Mouse (Mus musculus) thymus, adult 2 months (tissue): ENCODE results near the gene Sema3a. TPM values are rescaled to one million over a fixed set of nuclear protein-coding genes. Genes with fewer than 3 reads are reported as not detected.

Experiments used
- DNase-seq: peaks from one replicate; pipeline ENCODE4 v3.0.0; 2021
- H3K27ac ChIP-seq: fragments of 200-500 bp; 2 replicates; pipeline ENCODE4 v1.5.1; 2012; ENCODE audit warnings: low read length, control low read depth; ENCODE audit not compliant: control insufficient read depth, insufficient read depth
- H3K27me3 ChIP-seq: fragments of 200-500 bp; 2 replicates; pipeline ENCODE4 v1.6.1; 2012; ENCODE audit warnings: mild to moderate bottlenecking, low read length, moderate library complexity, mixed read lengths; ENCODE audit not compliant: control insufficient read depth, insufficient read depth
- H3K36me3 ChIP-seq: fragments of 200-500 bp; 2 replicates; pipeline ENCODE4 v1.6.1; 2012; ENCODE audit warnings: mild to moderate bottlenecking, low read length, moderate library complexity; ENCODE audit not compliant: control insufficient read depth, insufficient read depth
- H3K4me1 ChIP-seq: fragments of 200-500 bp; replicated peaks from 2 replicates; pipeline ENCODE4 v1.6.1; 2012; ENCODE audit warnings: low read length; ENCODE audit not compliant: control insufficient read depth, insufficient read depth
- H3K4me3 ChIP-seq: fragments of 200-500 bp; 2 replicates; pipeline ENCODE4 v1.5.1; 2012; ENCODE audit warnings: mild to moderate bottlenecking, low read length, control low read depth, moderate library complexity; ENCODE audit not compliant: control insufficient read depth, insufficient read depth
- CTCF ChIP-seq: fragments of 200-500 bp; IDR thresholded peaks from 2 replicates; pipeline ENCODE4 v1.5.1; 2012; ENCODE audit warnings: mild to moderate bottlenecking, control low read depth, low read length, moderate library complexity, borderline replicate concordance; ENCODE audit not compliant: control insufficient read depth, poor library complexity, insufficient read depth; ENCODE audit errors: extremely low read depth
- POLR2A ChIP-seq: fragments of 200-500 bp; IDR thresholded peaks from 2 replicates; pipeline ENCODE4 v1.6.1; 2012; ENCODE audit warnings: mild to moderate bottlenecking, low read length, control low read depth, moderate library complexity; ENCODE audit not compliant: control insufficient read depth, poor library complexity, insufficient read depth; ENCODE audit errors: extremely low read depth
- WGBS: fragments of 180-500 bp; shearing (Covaris S2); methylation state at CpG from one replicate; pipeline ENCODE4 v1.1.7; 2018; 5-methylcytosine and 5-hydroxymethylcytosine counted together
- polyA plus RNA-seq: library from polyadenylated mRNA; depleted of rRNA; stranded (reverse); fragments of >200 nt; gene quantifications from 2 replicates; pipeline ENCODE4 v1.2.3, GENCODE M21; 2012

The Sema3a gene
- polyA plus RNA-seq, 1 experiment = 0.34 TPM

- no peak overlapping the region for H3K27ac ChIP-seq
- DNase-seq = no peak
- no peaks in the 10 kb centered on the region for H3K36me3 ChIP-seq
- H3K4me3 ChIP-seq = no peak overlapping the region
- WGBS = 93% methylated on average over 2 of the region's 2 CpGs
- no peaks in the 10 kb centered on the region for H3K27me3 ChIP-seq
- H3K4me1 ChIP-seq = no peaks in the 10 kb centered on the region
- TF ChIP-seq POLR2A (no peak), CTCF (no peak)
Measured at GRCm38 (mm10) chr5:13615907-13616306, 490.7 kb downstream of the Sema3a start.

- Histone ChIP-seq H3K27ac (no peak overlapping the region), H3K27me3 (no peaks in the 10 kb centered on the region), H3K36me3 (no peaks in the 10 kb centered on the region), H3K4me1 (no peaks in the 10 kb centered on the region), H3K4me3 (no peak overlapping the region)
- no peak for DNase-seq
- 90% methylated on average over 7 of the region's 7 CpGs for WGBS
- TF ChIP-seq CTCF = no peak
- no peak for TF ChIP-seq POLR2A
Measured at GRCm38 (mm10) chr5:13622578-13622977, 497.4 kb downstream of the Sema3a start.

GRCm38 (mm10) chr5:13624754-13625153, 499.5 kb downstream of the Sema3a start:
- TF ChIP-seq CTCF (no peak), POLR2A (no peak)
- Histone ChIP-seq H3K36me3 (no peaks in the 10 kb centered on the region), H3K27me3 (no peaks in the 10 kb centered on the region), H3K4me3 (no peak overlapping the region), H3K27ac (no peak overlapping the region), H3K4me1 (no peaks in the 10 kb centered on the region)
- WGBS = 81% methylated on average over 5 of the region's 5 CpGs
- no peak for DNase-seq

GRCm38 (mm10) chr5:13626093-13626492, 500.9 kb downstream of the Sema3a start:
- DNase-seq = no peak
- H3K27ac ChIP-seq = no peak overlapping the region
- H3K4me3 ChIP-seq = no peak overlapping the region
- H3K27me3 ChIP-seq = no peaks in the 10 kb centered on the region
- no peaks in the 10 kb centered on the region for H3K36me3 ChIP-seq
- WGBS = 94% methylated on average over 5 of the region's 5 CpGs
- TF ChIP-seq CTCF = no peak
- TF ChIP-seq POLR2A = no peak
- H3K4me1 ChIP-seq = no peaks in the 10 kb centered on the region

- 9% methylated on average over 24 of the region's 24 CpGs for WGBS
- TF ChIP-seq CTCF (peak; percentile 37; the same call in 1 of the 2 replicates), POLR2A (no peak)
- Histone ChIP-seq H3K27me3 (no peaks in the 10 kb centered on the region), H3K36me3 (no peaks in the 10 kb centered on the region), H3K4me3 (no peak overlapping the region), H3K27ac (no peak overlapping the region), H3K4me1 (no peaks in the 10 kb centered on the region)
- DNase-seq = peak; percentile 26
Measured at GRCm38 (mm10) chr5:13628606-13629311, 503.5 kb downstream of the Sema3a start.

GRCm38 (mm10) chr5:13629916-13630315, 504.7 kb downstream of the Sema3a start:
- no peaks in the 10 kb centered on the region for H3K36me3 ChIP-seq
- TF ChIP-seq POLR2A = no peak
- TF ChIP-seq CTCF = no peak
- no peak overlapping the region for H3K27ac ChIP-seq
- no peaks in the 10 kb centered on the region for H3K27me3 ChIP-seq
- no peak overlapping the region for H3K4me3 ChIP-seq
- 82% methylated on average over 5 of the region's 5 CpGs for WGBS
- DNase-seq = no peak
- no peaks in the 10 kb centered on the region for H3K4me1 ChIP-seq
